Mouse (Mus musculus): Measurements from ENCODE around the gene Hepacam.

The Hepacam gene

DNA sequence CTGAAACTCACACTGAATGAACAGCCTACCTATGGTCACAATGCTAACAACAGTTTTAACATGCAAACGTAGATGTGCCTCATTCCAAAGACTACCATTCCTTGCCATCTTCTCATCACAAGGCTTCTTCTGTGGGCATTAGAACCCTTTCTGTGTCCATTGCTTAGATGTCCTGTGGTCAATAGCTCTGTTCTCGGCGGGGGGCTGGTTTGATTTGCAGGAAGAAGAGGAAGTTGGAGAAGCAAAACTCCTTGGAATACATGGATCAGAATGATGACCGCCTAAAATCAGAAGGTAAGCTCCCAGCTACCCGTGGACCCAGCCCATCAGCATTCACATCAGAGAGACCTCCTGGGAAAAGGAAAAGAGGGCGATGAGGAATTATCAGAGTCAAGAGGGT is 16.0 kb downstream of the Hepacam start:
- DNase-seq (ENCODE audit: extremely low spot score, low read depth, low spot score) = no peak

GRCm38 (mm10) chr9:37384284-37385182 is 17.4 kb downstream of the Hepacam start:
- no peak for DNase-seq (ENCODE audit: extremely low spot score, low read depth, low spot score)

- no peak for DNase-seq (ENCODE audit: extremely low spot score, low read depth, low spot score)
These were observed 23.7 kb downstream of the Hepacam start for GRCm38 (mm10) chr9:37390891-37391290.

- DNase-seq (ENCODE audit: extremely low spot score, low read depth, low spot score) = no peak
These were observed 24.9 kb downstream of the Hepacam start for GRCm38 (mm10) chr9:37392071-37392470.

GRCm38 (mm10) chr9:37393482-37394131 is 26.5 kb downstream of the Hepacam start:
- DNase-seq (ENCODE audit: extremely low spot score, low read depth, low spot score) = no peak

GRCm38 (mm10) chr9:37400585-37400984 is 33.4 kb downstream of the Hepacam start:
- DNase-seq (ENCODE audit: extremely low spot score, low read depth, low spot score) = no peak

DNA sequence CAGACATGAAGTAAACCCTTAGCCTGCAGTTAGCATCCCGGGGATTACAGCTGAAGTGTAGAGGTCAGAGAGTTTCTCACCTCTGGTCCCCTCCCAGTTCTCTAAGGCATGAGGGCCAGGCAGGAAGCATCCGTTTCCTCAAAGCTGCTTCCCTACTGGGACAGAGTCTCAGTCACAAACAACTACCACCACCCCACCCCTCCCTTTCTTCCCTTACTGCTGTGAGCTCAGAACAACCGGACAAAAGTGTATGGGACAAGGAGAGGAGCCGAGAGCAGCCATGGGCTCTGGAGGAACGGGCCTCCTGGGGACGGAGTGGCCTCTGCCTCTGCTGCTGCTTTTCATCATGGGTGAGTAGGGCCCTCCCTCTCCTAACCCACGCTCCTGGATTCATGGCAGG is 34.7 kb downstream of the Hepacam start, which contains the start of gene Robo4:
Robo4 (plus strand) TSS at position 96 of the 400 bp plus-strand sequence.
- DNase-seq (ENCODE audit: extremely low spot score, low read depth, low spot score) = no peak

DNA sequence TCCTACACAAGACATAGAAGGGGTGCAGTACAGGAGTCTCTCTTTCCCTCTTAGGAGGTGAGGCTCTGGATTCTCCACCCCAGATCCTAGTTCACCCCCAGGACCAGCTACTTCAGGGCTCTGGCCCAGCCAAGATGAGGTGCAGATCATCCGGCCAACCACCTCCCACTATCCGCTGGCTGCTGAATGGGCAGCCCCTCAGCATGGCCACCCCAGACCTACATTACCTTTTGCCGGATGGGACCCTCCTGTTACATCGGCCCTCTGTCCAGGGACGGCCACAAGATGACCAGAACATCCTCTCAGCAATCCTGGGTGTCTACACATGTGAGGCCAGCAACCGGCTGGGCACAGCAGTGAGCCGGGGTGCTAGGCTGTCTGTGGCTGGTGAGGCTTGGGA is 35.4 kb downstream of the Hepacam start:
- DNase-seq (ENCODE audit: extremely low spot score, low read depth, low spot score) = no peak

DNA sequence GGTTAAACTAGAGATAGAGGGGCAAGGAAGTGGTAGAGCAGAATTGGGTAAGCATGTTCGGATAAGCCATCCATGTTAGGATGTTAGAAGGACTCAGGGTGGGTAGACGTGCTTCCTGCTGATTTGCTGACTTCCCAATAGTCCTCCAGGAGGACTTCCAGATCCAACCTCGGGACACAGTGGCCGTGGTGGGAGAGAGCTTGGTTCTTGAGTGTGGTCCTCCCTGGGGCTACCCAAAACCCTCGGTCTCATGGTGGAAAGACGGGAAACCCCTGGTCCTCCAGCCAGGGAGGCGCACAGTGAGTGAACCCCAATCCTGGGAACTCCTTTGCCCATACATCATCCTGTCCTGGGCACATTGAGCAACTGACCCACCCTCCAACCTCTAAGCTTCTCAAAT is 35.9 kb downstream of the Hepacam start:
- DNase-seq (ENCODE audit: extremely low spot score, low read depth, low spot score) = no peak

DNA sequence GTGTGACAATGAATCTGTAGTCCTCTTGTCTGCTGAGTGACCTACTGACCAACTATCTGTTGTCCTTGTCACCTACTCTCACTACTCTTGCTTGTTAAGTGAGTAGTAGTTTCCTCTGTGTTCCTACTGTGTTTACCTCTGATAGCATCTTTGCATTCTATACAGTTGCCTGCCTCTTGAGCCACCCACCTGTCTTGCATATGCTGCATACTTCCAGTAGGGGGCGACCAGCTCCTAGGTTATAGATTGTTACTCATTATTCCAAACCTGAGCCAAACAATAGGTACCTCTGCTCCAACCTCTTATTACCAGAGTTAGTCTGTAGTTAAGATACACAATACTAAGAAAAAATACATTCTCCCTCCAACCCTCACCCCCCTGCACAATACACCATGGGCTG is 39.2 kb downstream of the Hepacam start:
- DNase-seq (ENCODE audit: extremely low spot score, low read depth, low spot score) = no peak

GRCm38 (mm10) chr9:37407850-37408502 is 40.8 kb downstream of the Hepacam start:
- DNase-seq (ENCODE audit: extremely low spot score, low read depth, low spot score) = no peak

- DNase-seq (ENCODE audit: extremely low spot score, low read depth, low spot score) = no peak
These were observed 42.7 kb downstream of the Hepacam start for GRCm38 (mm10) chr9:37409698-37410445.

DNA sequence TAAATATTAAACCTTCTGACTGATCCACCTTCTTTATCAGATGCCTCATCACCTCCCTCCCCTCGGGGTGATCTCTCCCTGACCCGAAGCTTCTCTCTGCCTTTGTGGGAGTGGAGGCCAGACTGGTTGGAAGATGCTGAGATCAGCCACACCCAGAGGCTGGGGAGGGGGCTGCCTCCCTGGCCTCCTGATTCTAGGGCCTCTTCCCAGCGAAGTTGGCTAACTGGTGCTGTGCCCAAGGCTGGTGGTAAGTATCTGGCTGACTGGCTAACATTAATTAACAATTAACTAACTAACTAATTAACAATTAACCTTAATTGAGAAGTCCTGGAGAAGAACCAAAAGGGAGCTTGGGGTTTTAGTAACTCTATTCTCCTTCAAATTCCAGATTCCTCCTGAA is 45.8 kb downstream of the Hepacam start:
- DNase-seq (ENCODE audit: extremely low spot score, low read depth, low spot score) = no peak

DNA sequence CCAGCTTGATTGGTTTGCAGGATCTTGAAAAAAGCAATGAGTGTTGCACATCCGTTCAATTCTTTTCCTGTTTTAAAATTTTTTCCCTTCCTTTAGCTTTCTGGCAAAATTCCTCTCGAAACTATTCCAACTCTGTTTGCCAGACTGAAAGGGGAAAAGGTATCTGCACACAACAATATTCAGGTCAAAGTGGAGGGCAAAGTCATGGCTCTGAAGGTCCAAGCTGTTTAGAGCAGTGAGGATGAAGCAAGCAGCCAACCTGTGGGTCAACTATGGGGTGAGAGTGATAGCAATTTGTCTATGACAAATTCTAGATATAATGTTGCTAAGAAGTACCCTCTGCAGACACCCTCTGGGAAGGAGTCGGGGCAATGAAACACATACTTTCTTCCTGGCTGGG is 47.5 kb downstream of the Hepacam start:
- no peak for DNase-seq (ENCODE audit: extremely low spot score, low read depth, low spot score)

GRCm38 (mm10) chr9:37418791-37419190 is 51.6 kb downstream of the Hepacam start:
- no peak for DNase-seq (ENCODE audit: extremely low spot score, low read depth, low spot score)

DNA sequence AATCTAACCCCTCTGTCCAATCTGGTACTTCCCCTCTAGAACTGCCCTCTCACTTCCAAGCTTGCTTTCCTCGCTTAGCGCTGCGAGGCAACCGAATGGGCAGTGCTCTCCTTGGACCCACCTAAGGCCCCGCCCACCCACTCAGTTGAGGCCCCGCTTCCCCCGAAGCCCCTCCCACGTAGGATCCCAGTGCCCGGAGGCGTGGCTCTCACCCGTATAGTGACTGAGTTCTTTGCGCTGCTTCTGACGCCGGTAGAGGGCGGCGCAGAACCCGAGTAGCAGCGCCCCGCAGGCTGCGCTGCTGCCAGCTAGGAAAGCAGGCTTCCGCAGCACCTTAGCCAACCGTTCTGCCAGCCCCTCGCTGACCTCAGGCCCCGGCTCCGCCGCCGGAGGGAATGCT is 53.5 kb downstream of the Hepacam start:
- DNase-seq (ENCODE audit: extremely low spot score, low read depth, low spot score) = peak; percentile 57

- no peak for DNase-seq (ENCODE audit: extremely low spot score, low read depth, low spot score)
These were observed 54.1 kb downstream of the Hepacam start for GRCm38 (mm10) chr9:37421239-37421638.

DNA sequence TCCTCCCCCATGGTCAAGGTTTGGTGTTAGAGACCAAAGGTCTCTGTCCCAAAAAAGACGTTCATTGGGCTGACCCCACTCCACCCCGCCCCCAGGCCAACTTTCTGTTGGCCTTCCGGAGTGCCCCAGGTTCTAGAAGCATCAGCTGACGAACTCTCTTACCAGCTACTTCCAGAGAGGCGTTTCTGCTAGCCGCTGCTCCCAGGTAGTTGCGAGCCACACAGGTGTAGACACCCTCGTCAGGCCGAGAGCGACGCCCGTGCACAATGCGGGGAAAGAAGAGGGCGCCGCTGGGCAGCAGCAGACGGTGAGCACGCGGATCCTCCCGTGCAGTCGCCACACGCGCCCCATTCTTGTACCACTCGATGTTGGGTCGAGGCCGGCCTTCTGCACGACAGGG is 62.2 kb downstream of the Hepacam start:
- no peak for DNase-seq (ENCODE audit: extremely low spot score, low read depth, low spot score)

GRCm38 (mm10) chr9:37430582-37430981 is 63.4 kb downstream of the Hepacam start:
- peak; percentile 86 for DNase-seq (ENCODE audit: extremely low spot score, low read depth, low spot score)

DNA sequence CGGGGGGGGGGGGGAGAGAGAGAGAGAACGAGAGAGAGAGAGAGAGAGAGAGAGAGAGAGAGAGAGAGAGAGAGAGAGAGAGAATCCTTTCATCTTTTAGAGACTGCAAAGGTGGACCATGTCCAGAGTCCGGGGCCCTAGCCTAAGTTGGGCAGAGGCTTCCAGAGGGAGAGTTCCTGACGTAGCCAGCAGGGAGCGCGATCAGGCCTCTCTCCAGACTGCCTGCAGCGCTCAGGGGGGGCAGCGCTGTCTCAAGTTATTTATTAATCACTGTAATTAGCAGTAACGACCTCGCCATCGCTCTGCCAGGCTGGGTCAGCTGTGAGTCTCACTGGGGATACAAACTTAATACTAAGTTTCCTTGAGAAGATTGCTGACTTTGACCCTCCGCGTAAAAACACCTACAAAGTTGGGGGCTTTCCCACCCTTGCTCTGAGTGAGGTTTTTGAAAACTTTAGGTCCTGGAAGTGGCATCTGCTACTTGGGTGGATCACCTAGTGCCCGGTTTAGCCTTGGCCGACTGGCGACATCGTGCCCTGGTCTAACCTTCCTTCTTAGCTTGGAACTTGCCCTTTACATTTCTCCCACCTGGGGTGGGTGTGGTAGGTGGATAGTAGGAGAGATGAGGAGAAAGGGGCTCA is 65.0 kb downstream of the Hepacam start:
- DNase-seq (ENCODE audit: extremely low spot score, low read depth, low spot score) = no peak

Data from hindlimb bud, embryonic 11.5 days (tissue).